Mouse (Mus musculus) heart, embryonic 13.5 days (tissue): ENCODE measurements around the gene Samd14. TPM values are rescaled to one million over a fixed set of nuclear protein-coding genes. Genes with fewer than 3 reads are reported as not detected.

Source experiments
- ATAC-seq: fragments of 200-750 bp; cut with Nextera tagmentation; 2 replicates; pipeline ENCODE4 v1.8.0; 2017; ENCODE audit warnings: moderate TSS enrichment; ENCODE audit not compliant: insufficient number of reproducible peaks, low FRiP score, low TSS enrichment; ENCODE audit errors: extremely low read depth
- H3K27ac ChIP-seq: fragments of 300-500 bp; sonication (generic); replicated peaks from 2 replicates; pipeline ENCODE4 v1.5.1; 2015; ENCODE audit warnings: moderate library complexity, mild to moderate bottlenecking, inconsistent platforms
- H3K27me3 ChIP-seq: fragments of 300-500 bp; sonication (generic); replicated peaks from 2 replicates; pipeline ENCODE4 v1.6.1; 2015; ENCODE audit warnings: mild to moderate bottlenecking, inconsistent platforms
- H3K36me3 ChIP-seq: fragments of 300-500 bp; sonication (generic); 2 replicates; pipeline ENCODE4 v1.6.1; 2015; ENCODE audit warnings: mild to moderate bottlenecking, inconsistent platforms
- H3K4me1 ChIP-seq: fragments of 300-500 bp; sonication (generic); 2 replicates; pipeline ENCODE4 v1.6.1; 2015; ENCODE audit warnings: inconsistent platforms
- H3K4me2 ChIP-seq: fragments of 300-500 bp; sonication (generic); 2 replicates; pipeline ENCODE4 v1.6.1; 2015; ENCODE audit warnings: inconsistent platforms, mild to moderate bottlenecking, moderate library complexity
- H3K4me3 ChIP-seq: fragments of 300-500 bp; sonication (generic); 2 replicates; pipeline ENCODE4 v1.5.1; 2015; ENCODE audit warnings: moderate library complexity, mild to moderate bottlenecking, inconsistent platforms
- H3K9ac ChIP-seq: fragments of 300-500 bp; sonication (generic); 2 replicates; pipeline ENCODE4 v1.6.1; 2015; ENCODE audit warnings: inconsistent platforms, mild to moderate bottlenecking, moderate library complexity
- H3K9me3 ChIP-seq: fragments of 300-500 bp; sonication (generic); 2 replicates; pipeline ENCODE4 v1.6.1; 2016; ENCODE audit warnings: inconsistent platforms
- WGBS: fragments of 180-500 bp; shearing (Covaris S2); methylation state at CpG from one replicate; pipeline ENCODE4 v1.1.7; 2015; ENCODE audit warnings: mixed read lengths; 5-methylcytosine and 5-hydroxymethylcytosine counted together
- polyA plus RNA-seq: library from polyadenylated mRNA; unstranded; fragments of >200 nt; fragmentation: Nextera tagmentation; extraction: Ambion mirVana; gene quantifications from 2 replicates; pipeline ENCODE4 v1.2.1, GENCODE M21; 2015

The Samd14 gene
- polyA plus RNA-seq, 1 experiment from 2014 or later, result 11.7 TPM

GRCm38 (mm10) chr11:95038156-95038817 lies 28.6 kb downstream of the Samd14 start:
- H3K4me3 ChIP-seq, result no peak overlapping the region
- ATAC-seq, result no peak
- H3K27me3 ChIP-seq, result peaks cover 19% of the 10 kb centered on the region
- no peaks in the 10 kb centered on the region for H3K9me3 ChIP-seq
- peaks cover 37% of the 10 kb centered on the region for H3K4me1 ChIP-seq
- WGBS, result 77% methylated on average over 14 of the region's 14 CpGs
- no peak overlapping the region for H3K4me2 ChIP-seq
- peaks cover 50% of the 10 kb centered on the region for H3K36me3 ChIP-seq
- no peak overlapping the region for H3K27ac ChIP-seq
- H3K9ac ChIP-seq, result no peak overlapping the region

GRCm38 (mm10) chr11:95038818-95039655 lies 29.4 kb downstream of the Samd14 start:
- peaks cover 50% of the 10 kb centered on the region for H3K36me3 ChIP-seq
- H3K4me1 ChIP-seq, result peaks cover 29% of the 10 kb centered on the region
- H3K9ac ChIP-seq, result no peak overlapping the region; the same call in 1 of the 2 replicates
- 81% methylated on average over 13 of the region's 13 CpGs for WGBS
- H3K27ac ChIP-seq, result no peak overlapping the region
- no peak overlapping the region; the same call in 1 of the 2 replicates for H3K4me2 ChIP-seq
- H3K27me3 ChIP-seq, result peaks cover 14% of the 10 kb centered on the region
- peak overlapping the region; percentile 73; the same call in 1 of the 2 replicates for H3K4me3 ChIP-seq
- ATAC-seq, result no peak
- H3K9me3 ChIP-seq, result no peaks in the 10 kb centered on the region

- Histone ChIP-seq H3K4me3 (peak overlapping the region; percentile 73), H3K9me3 (no peaks in the 10 kb centered on the region), H3K9ac (peak overlapping the region; percentile 90), H3K4me2 (peak overlapping the region; percentile 74), H3K4me1 (peaks cover 22% of the 10 kb centered on the region), H3K36me3 (peaks cover 53% of the 10 kb centered on the region), H3K27ac (peak overlapping the region; percentile 84), H3K27me3 (peaks cover 10% of the 10 kb centered on the region; the same call in 1 of the 2 replicates)
- ATAC-seq, result no peak
- 81% methylated on average over 4 of the region's 4 CpGs for WGBS
Measured at GRCm38 (mm10) chr11:95039766-95040165, 30.1 kb downstream of the Samd14 start.

- Histone ChIP-seq H3K4me2 (peak overlapping the region; percentile 74), H3K4me3 (peak overlapping the region; percentile 73), H3K4me1 (peaks cover 19% of the 10 kb centered on the region), H3K27ac (peak overlapping the region; percentile 84), H3K9ac (peak overlapping the region; percentile 90), H3K27me3 (peaks cover 9% of the 10 kb centered on the region; the same call in 1 of the 2 replicates), H3K36me3 (peaks cover 53% of the 10 kb centered on the region), H3K9me3 (no peaks in the 10 kb centered on the region)
- ATAC-seq, result peak; percentile 43
- WGBS, result 1% methylated on average over 20 of the region's 20 CpGs
Measured at GRCm38 (mm10) chr11:95040491-95041138, 30.9 kb downstream of the Samd14 start.

DNA sequence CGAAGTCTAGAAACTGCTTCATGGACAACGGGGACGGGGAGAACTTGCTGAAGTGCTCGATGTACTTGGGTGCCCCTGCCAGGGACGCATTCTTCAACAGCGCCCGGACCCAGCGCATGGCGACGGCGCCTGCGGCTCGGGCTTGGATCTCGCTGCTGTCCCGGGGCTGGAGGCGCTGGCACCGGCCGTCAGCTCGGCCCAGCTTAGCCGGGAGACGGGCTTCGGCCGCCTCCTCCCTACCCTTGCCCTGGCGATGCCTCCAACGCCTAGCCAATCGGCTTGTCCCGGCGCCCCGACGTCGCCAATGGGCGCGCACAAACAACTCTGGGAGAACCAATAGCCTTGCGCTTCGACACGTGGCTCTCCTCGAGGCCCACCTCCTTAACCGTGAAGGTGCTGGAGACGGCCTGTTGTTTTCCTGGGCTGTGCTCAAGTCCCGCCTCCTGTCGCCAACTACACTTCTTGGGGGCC lies 31.5 kb downstream of the Samd14 start, which contains the start of gene Pdk2:
Gene Pdk2 (minus strand): TSS at position 216 of the 471 bp plus-strand sequence.
- H3K4me2 ChIP-seq, result peak within 1 kb of the TSS; percentile 74
- H3K27ac ChIP-seq, result peak within 1 kb of the TSS; percentile 84
- peak within 1 kb of the TSS; percentile 73 for H3K4me3 ChIP-seq
- under 1% methylated on average over 38 of the region's 41 CpGs for WGBS
- H3K9ac ChIP-seq, result peak within 1 kb of the TSS; percentile 90
- H3K27me3 ChIP-seq, result peaks cover 9% of the 10 kb centered on the region; the same call in 1 of the 2 replicates
- ATAC-seq, result peak; percentile 94
- H3K36me3 ChIP-seq, result peaks cover 52% of the 10 kb centered on the region
- no peaks in the 10 kb centered on the region for H3K9me3 ChIP-seq
- H3K4me1 ChIP-seq, result peaks cover 19% of the 10 kb centered on the region

DNA sequence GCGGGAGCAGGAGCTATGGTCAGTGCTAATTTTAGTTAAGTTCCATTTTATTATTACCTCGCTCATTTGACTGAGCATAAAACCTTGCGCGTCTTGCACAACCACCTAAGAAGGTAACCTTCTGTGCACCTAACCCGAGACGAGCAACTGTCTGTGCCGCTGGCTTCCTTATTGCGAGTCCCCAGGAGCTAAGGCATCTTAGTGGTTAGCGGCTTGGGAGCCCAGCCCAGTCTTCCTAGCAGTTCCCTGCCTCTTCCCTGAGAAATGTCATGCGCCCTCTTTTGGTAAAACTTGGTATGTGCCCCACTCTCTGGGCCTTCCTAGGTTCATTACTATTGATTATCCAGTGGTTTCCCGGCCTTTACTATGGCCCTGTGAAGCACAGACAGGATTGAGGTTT lies 32.4 kb downstream of the Samd14 start:
- peak overlapping the region; percentile 70 for H3K9ac ChIP-seq
- peaks cover 43% of the 10 kb centered on the region for H3K36me3 ChIP-seq
- peak overlapping the region; percentile 65 for H3K27ac ChIP-seq
- peak overlapping the region; percentile 73 for H3K4me3 ChIP-seq
- WGBS, result under 1% methylated on average over 11 of the region's 11 CpGs
- peaks cover 19% of the 10 kb centered on the region for H3K4me1 ChIP-seq
- H3K27me3 ChIP-seq, result peaks cover 9% of the 10 kb centered on the region; the same call in 1 of the 2 replicates
- peak overlapping the region; percentile 74 for H3K4me2 ChIP-seq
- ATAC-seq, result no peak; the same call in 1 of the 2 replicates
- H3K9me3 ChIP-seq, result no peaks in the 10 kb centered on the region

GRCm38 (mm10) chr11:95043060-95043459 lies 33.4 kb downstream of the Samd14 start:
- Histone ChIP-seq H3K4me1 (peaks cover 19% of the 10 kb centered on the region), H3K27ac (no peak overlapping the region), H3K36me3 (peaks cover 34% of the 10 kb centered on the region), H3K9me3 (no peaks in the 10 kb centered on the region), H3K4me2 (no peak overlapping the region), H3K9ac (no peak overlapping the region), H3K4me3 (no peak overlapping the region), H3K27me3 (peaks cover 9% of the 10 kb centered on the region; the same call in 1 of the 2 replicates)
- 80% methylated on average over 4 of the region's 4 CpGs for WGBS
- no peak for ATAC-seq

- H3K9ac ChIP-seq, result no peak overlapping the region
- peaks cover 9% of the 10 kb centered on the region; the same call in 1 of the 2 replicates for H3K27me3 ChIP-seq
- no peak overlapping the region for H3K4me2 ChIP-seq
- WGBS, result 52% methylated on average over 7 of the region's 7 CpGs
- H3K9me3 ChIP-seq, result no peaks in the 10 kb centered on the region
- no peak for ATAC-seq
- no peak overlapping the region for H3K4me3 ChIP-seq
- peaks cover 28% of the 10 kb centered on the region for H3K36me3 ChIP-seq
- H3K27ac ChIP-seq, result no peak overlapping the region
- peaks cover 19% of the 10 kb centered on the region for H3K4me1 ChIP-seq
Measured at GRCm38 (mm10) chr11:95043608-95044007, 33.9 kb downstream of the Samd14 start.

DNA sequence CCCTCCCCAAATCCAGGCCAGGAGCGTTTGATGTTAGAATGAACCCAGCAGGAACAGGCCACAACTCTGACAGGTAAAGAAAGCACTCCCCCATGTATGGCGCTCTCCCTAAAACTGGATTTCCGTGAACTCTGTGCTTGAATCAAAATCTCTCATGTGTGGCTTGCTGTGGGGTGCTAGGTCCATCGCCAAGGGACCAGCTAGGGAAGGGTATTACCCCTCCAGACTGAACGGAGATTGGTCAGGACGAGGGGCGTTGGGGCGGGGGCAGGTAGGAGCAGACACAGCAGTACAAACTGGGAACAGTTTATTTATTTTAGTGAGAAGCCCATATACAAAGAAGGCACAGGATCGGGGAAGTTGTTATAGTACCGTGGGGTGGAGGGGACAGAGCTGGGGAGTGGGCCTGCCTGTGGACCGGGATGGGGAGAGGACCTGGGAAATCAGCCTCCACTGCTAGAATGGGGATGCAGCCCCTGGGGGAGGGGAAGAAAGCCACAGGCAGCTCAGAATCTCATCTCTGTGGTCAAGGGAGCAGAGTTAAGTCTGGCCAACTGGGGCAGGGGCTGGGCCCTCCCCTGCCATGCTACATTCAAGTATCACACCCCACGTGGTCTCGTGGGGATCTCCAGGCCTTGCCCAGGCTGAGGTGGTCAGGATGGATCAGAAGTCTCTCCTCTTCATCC lies 34.6 kb downstream of the Samd14 start:
- Histone ChIP-seq H3K9me3 (no peaks in the 10 kb centered on the region), H3K4me1 (peaks cover 19% of the 10 kb centered on the region), H3K27me3 (peaks cover 9% of the 10 kb centered on the region; the same call in 1 of the 2 replicates), H3K36me3 (peaks cover 24% of the 10 kb centered on the region), H3K9ac (no peak overlapping the region), H3K27ac (no peak overlapping the region), H3K4me2 (no peak overlapping the region), H3K4me3 (no peak overlapping the region)
- 54% methylated on average over 13 of the region's 13 CpGs for WGBS
- no peak for ATAC-seq

DNA sequence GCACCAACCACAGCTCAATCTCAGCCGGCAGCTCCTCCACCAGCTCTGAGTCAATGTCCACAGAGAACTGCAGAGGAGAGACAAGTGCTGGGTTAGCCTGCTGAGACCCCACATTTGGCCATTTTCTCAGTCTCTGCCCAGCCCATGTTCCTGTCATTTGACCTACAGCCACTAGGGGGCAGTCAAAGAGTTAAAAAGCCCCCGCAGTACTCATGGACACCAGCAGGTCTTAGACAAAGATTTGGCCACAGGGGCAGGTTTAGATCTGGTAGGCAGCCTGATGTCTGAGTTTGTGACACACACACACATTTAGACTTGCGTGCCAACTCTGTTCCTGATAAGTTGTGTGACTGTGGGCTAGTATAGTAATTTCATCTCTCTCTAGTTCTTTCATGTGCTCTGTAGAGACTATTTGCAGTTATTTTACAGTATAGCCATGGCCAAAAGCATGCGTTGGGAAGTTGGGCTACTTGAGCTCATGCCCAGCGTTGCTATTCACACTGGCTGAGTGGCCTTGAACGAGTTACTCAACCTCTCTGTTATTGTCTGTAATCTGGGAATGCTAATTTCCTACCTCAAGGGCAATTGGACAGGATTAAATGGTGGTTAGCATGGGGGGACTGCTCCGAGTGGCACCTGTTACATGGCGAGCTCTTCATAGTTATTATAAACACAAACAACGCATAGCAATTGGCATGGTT lies 37.5 kb downstream of the Samd14 start:
- Histone ChIP-seq H3K4me3 (no peak overlapping the region), H3K9ac (no peak overlapping the region), H3K9me3 (no peaks in the 10 kb centered on the region), H3K36me3 (peaks cover 45% of the 10 kb centered on the region), H3K27ac (no peak overlapping the region), H3K4me2 (no peak overlapping the region), H3K27me3 (peaks cover 9% of the 10 kb centered on the region; the same call in 1 of the 2 replicates), H3K4me1 (no peaks in the 10 kb centered on the region)
- WGBS, result 48% methylated on average over 9 of the region's 9 CpGs
- ATAC-seq, result no peak
